Mouse (Mus musculus) kidney, adult 2 months (tissue): ENCODE data around the gene Gm45808.

Experiments
- CTCF ChIP-seq: fragments of 200-500 bp; conservative IDR thresholded peaks from 2 replicates; pipeline ENCODE4 v1.5.1; 2011; ENCODE audit warnings: low read depth, mild to moderate bottlenecking, control low read depth, low read length, moderate library complexity, mixed read lengths; ENCODE audit not compliant: insufficient read depth, insufficient read length
- POLR2A ChIP-seq: fragments of 200-500 bp; IDR thresholded peaks from one replicate; pipeline ENCODE4 v1.6.1; 2011; ENCODE audit warnings: low read depth, low read length, control low read depth

DNA sequence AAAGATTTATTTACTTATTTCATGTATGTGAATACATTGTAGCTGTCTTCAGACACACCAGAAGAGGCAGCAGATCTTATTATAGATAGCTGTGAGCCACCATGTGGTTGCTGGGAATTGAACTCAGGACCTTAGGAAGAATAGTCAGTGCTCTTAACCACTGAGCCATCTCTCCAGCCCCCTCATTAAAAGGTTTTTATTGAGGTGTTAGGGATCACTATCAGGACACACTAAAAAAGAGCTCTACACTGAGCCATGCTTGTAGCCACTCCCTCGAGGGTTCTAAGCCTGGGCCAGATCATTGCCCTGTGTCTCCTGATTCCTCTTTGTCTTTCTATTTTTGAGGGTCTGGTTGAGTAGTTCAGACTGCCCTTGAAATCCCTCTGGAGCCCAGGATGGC lies 10.2 kb downstream of the Gm45808 start:
- TF ChIP-seq CTCF: no peak
- TF ChIP-seq POLR2A: no peak
